Mouse (Mus musculus): ENCODE results near the gene Sh3pxd2b. TPM values are rescaled to one million over a fixed set of nuclear protein-coding genes. Genes with fewer than 3 reads are reported as not detected.
A peak's percentile ranks its signal among the peaks of the same experiment; 100 is the strongest.

Sh3pxd2b gene
- total RNA-seq (2017) = 1.5 and 1.6 TPM in 2 replicates

- no peak for ATAC-seq (replicated peaks in 1 of 2; ENCODE audit: insufficient read depth in 1 of 2, low FRiP score in 2 of 2, low TSS enrichment in 1 of 2, low read depth in 1 of 2, poor library complexity in 2 of 2, severe bottlenecking in 2 of 2)
Measured at GRCm38 (mm10) chr11:32347607-32348432, at the start of gene Sh3pxd2b. Gene Sh3pxd2b, plus strand, starts transcription at chr11:32347820.

DNA sequence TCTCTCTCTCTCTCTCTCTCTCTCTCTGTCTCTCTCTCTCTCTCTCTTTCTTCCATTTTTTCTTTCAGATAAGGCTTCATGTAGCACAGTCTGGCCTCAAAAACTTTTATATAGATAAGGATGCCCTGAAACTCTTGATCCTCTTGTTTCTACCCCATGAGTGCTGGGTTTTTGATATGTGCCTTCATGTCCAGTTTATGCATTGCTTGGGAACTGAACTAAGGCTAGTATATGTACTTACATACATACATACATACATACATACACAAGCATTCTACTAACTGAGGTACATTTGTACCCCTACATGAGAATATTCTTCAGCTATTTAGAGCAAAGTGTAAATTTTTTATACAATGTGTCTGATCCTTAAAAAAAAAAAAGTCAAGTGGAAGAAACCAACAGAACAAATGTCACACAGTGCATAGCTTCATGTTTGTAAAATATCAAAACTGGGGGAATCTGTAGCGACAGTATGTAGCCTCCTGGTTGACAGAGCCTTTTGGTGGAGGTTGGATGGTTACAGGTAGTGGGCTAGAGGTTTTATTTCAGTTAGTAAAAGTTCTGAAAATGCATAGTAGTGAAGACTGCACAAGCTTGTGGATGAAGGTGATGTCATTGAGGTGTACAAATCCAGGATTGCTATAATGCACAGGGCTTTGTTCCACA is 49.6 kb upstream of the Sh3pxd2b start:
- no peak for ATAC-seq (replicated peaks in 1 of 2; ENCODE audit: insufficient read depth in 1 of 2, low FRiP score in 2 of 2, low TSS enrichment in 1 of 2, low read depth in 1 of 2, poor library complexity in 2 of 2, severe bottlenecking in 2 of 2)

DNA sequence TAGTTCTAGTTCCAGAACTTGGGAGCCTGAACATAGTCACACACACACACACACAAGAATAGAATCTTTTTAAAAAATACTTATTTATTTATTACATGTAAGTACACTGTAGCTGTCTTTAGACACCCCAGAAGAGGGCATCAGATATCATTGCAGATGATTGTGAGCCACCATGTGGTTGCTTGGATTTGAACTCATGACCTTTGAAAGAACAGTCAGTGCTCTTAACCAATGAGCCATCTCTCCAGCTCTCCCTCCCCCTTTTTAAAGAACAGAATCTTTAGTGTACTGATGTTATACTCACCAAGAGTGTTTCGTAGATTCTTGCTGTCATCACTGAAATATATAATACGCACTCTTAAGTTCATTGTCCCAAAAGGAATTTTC is 49.1 kb upstream of the Sh3pxd2b start:
- ATAC-seq (replicated peaks in 1 of 2; ENCODE audit: insufficient read depth in 1 of 2, low FRiP score in 2 of 2, low TSS enrichment in 1 of 2, low read depth in 1 of 2, poor library complexity in 2 of 2, severe bottlenecking in 2 of 2) = no peak

DNA sequence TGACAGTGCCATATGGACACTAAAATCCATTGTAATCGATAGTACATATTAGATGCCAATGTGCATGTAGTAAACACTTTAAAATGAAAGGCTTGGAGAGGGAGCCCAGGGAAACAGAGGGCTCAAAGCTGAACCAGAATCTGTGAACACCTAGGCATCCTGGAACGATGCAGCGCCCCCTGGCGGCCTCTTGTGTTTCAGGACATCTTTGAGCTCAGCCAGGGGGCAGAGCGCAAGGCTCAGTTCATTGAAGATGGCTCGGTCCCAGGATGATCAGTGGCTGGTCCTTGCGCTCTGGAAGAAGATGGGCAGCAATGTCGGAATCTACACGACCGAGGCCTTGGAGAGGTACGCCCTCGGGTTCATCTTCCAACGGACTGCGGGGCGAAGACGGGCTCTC is 47.8 kb upstream of the Sh3pxd2b start, which contains the start of gene Hbq1a:
Hbq1a (plus strand) TSS at position 205 of the 400 bp plus-strand sequence.
- peak; percentile 61 to 76 for ATAC-seq (replicated peaks in 1 of 2; ENCODE audit: insufficient read depth in 1 of 2, low FRiP score in 2 of 2, low TSS enrichment in 1 of 2, low read depth in 1 of 2, poor library complexity in 2 of 2, severe bottlenecking in 2 of 2)

DNA sequence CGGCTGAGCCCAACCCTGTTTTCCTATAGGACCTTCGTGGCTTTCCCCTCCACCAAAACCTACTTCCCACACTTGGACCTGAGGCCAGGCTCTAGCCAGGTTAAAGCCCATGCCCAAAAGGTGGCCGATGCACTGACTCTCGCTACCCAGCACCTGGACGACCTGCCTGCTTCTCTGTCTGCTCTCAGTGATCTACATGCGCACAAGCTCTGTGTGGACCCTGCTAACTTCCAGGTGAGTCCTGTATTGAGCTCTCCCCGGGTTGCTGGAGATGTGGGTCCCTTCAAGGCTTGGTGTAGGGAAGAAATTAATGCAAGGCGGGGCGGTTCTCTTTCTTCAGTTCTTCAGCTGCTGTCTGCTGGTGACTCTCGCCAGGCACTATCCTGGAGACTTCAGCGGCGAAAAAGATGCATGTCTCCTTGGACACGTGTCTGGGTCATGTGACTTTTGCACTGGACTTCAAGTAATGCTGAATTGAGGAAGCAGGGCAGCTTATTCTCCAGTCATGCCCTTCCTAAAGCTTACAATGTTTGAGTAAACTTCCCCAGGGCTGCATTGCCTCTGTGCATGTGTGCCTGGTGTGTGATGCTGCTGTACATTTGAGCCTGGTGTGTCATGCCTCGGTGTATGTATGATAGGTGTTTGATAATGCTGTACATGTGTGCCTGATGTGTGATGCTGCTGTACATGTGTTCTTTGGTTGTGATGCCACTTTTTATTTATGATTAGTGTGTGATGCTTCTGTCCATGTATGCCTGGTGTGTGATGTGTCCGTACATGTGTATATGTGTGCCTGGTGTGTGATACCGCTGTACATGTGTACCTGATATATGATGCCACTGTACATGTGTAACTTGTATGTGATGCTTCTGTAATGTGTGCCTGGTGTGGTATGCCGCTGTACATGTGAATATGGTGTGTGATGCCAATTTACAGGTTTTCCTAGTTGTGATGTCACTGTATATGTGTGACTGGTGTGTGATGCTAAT is 47.0 kb upstream of the Sh3pxd2b start:
- peak; percentile 20 to 23 for ATAC-seq (replicated peaks in 1 of 2; ENCODE audit: insufficient read depth in 1 of 2, low FRiP score in 2 of 2, low TSS enrichment in 1 of 2, low read depth in 1 of 2, poor library complexity in 2 of 2, severe bottlenecking in 2 of 2)

DNA sequence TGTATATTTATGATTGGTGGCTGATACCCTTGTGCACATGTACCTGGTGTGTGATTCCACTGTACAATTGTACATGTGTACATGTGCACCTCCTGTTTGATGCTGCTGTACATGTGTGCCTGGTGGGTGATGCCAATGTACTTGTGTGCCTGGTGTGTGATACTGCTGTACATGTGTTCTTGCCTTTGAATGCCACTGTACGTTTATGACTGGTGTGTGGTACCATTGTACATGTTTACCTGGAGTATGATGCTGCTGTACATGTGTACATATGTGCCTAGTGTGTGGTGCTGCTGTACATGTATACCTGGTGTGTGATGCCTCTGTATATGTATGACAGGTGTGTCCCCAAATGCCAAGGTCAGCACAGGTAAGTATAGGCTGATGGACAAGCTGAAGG is 46.1 kb upstream of the Sh3pxd2b start:
- no peak for ATAC-seq (replicated peaks in 1 of 2; ENCODE audit: insufficient read depth in 1 of 2, low FRiP score in 2 of 2, low TSS enrichment in 1 of 2, low read depth in 1 of 2, poor library complexity in 2 of 2, severe bottlenecking in 2 of 2)

GRCm38 (mm10) chr11:32302824-32303419 is 44.7 kb upstream of the Sh3pxd2b start:
- ATAC-seq (replicated peaks in 1 of 2; ENCODE audit: insufficient read depth in 1 of 2, low FRiP score in 2 of 2, low TSS enrichment in 1 of 2, low read depth in 1 of 2, poor library complexity in 2 of 2, severe bottlenecking in 2 of 2) = no peak

GRCm38 (mm10) chr11:32303455-32303854 is 44.2 kb upstream of the Sh3pxd2b start:
- no peak for ATAC-seq (replicated peaks in 1 of 2; ENCODE audit: insufficient read depth in 1 of 2, low FRiP score in 2 of 2, low TSS enrichment in 1 of 2, low read depth in 1 of 2, poor library complexity in 2 of 2, severe bottlenecking in 2 of 2)

DNA sequence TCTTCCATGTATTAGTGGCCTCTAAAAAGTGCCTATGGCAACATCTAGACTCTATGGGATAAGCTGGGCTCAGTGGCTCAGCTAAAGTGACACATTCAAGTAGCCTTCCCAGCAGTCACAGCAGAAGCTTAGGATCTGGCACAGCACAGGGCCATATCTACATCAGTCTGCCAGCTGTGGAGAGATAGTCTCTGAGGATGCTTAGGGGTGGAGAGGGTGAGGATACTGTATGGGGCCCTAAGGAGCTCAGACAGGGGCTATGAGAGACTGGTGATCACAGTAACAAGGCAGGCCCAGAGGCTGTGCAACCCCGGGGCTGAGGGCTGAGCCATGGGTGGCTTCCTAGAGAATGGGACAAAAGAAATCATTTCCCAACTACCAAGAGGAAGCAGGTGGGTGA is 40.6 kb upstream of the Sh3pxd2b start:
- ATAC-seq (replicated peaks in 1 of 2; ENCODE audit: insufficient read depth in 1 of 2, low FRiP score in 2 of 2, low TSS enrichment in 1 of 2, low read depth in 1 of 2, poor library complexity in 2 of 2, severe bottlenecking in 2 of 2) = no peak

DNA sequence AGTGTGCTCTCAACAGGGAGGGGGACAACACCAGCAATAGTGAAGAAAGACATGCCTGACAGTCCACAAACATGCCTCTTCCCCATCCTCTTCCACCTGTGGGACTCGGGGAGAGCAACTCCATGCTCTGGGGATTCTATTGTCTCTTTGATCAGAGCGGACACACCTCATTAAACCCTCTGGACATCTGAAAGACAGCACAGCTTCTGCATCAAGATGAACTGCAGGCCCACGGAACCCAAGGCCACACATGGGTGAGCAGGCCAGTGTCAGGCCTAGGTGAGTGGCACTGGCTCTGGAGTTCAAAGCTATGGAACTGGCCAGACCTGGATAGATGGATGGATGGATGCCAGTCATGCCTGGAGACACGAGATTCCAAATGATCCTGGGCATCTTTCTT is 38.2 kb upstream of the Sh3pxd2b start:
- ATAC-seq (replicated peaks in 1 of 2; ENCODE audit: insufficient read depth in 1 of 2, low FRiP score in 2 of 2, low TSS enrichment in 1 of 2, low read depth in 1 of 2, poor library complexity in 2 of 2, severe bottlenecking in 2 of 2) = no peak

DNA sequence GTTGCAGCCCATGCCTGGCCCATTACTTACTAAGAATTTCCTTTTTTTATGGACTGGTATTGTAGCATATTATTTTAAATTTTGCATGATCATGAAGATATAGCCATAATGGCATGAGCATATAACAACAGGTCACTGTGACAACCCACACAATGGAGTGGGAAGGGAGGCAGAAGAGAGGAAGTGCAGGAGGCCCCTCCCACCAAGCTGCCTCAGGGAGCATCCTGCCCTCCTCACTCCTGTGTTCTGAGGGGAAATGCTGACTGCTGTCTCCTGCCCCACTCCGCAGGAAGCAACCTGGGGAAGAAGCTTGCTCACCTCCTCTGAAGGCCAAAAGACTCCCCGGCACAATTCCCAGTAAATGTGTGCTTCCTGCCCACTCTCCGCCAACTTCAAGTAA is 37.7 kb upstream of the Sh3pxd2b start:
- ATAC-seq (replicated peaks in 1 of 2; ENCODE audit: insufficient read depth in 1 of 2, low FRiP score in 2 of 2, low TSS enrichment in 1 of 2, low read depth in 1 of 2, poor library complexity in 2 of 2, severe bottlenecking in 2 of 2) = no peak

DNA sequence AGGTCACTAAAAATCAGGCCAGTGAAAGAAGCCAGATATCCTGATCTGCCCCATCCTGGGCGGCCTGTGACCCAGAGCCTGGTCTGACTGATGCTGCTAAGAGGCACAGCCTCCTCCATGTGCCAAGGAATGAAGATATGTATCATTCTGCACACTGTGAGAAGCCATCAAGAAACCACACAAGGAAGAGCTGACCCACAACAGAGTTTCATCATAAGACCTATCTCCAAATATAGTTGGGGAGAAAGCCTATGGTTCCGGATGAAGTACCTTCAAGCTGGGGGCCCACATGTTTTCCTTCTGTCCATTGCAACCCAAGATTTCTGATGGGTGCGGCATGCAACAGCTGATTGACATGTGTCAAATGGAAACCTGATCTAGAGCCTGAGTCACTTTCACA is 31.6 kb upstream of the Sh3pxd2b start:
- ATAC-seq (replicated peaks in 1 of 2; ENCODE audit: insufficient read depth in 1 of 2, low FRiP score in 2 of 2, low TSS enrichment in 1 of 2, low read depth in 1 of 2, poor library complexity in 2 of 2, severe bottlenecking in 2 of 2) = no peak

DNA sequence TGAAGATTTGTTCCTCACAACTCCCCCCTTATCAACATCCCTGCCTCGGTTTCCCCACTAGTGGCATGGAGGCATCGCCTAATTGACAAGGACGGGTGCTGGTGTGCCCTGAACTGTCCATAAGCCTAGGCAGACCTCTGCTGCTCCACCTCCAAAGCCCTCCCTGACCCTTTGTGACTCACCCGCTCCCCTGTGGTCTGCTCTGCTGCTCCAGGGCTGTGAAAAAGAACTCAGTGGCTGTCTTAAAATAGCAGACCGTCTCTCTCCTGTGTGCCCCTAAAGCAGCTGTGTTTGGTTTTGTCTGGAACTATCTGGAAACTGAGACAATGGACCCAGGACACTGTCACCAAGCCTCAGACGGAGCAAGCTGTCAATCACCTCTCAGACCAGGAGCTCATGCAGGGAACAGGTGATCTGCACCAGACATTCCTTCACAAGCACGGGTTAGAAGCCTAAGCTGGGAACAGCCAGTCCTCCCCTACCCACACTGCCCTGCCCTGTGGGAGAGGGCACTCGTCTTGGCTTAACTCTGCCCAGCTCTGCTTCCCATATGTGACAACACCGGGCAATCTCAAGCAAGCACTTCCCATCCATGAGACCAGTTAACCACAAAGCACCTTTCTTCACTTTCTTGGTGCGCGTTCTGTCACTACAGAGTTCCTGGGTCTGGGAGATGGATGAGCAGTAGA is 27.0 kb upstream of the Sh3pxd2b start:
- no peak; a peak in 1 of 4 replicates for ATAC-seq (replicated peaks in 1 of 2; ENCODE audit: insufficient read depth in 1 of 2, low FRiP score in 2 of 2, low TSS enrichment in 1 of 2, low read depth in 1 of 2, poor library complexity in 2 of 2, severe bottlenecking in 2 of 2)

DNA sequence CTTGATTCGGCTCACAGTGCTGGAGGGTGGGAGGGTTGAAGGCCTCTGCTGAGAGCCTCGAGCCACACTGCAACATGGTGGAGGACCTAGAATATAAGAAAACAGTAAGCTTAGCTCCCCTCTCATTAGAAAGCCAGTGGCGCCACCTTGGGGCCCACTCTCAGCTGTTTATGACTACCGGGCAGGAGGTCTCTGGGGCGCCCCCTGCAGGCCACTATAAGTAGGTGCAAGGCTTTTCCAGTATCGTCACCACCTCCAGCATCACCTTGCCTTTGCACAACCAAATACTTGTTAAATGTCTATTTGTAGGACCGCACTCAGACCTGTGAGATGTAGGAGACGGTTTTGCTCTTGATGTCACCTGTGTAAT is 26.4 kb upstream of the Sh3pxd2b start:
- ATAC-seq (replicated peaks in 1 of 2; ENCODE audit: insufficient read depth in 1 of 2, low FRiP score in 2 of 2, low TSS enrichment in 1 of 2, low read depth in 1 of 2, poor library complexity in 2 of 2, severe bottlenecking in 2 of 2) = peak; percentile 57 to 70

DNA sequence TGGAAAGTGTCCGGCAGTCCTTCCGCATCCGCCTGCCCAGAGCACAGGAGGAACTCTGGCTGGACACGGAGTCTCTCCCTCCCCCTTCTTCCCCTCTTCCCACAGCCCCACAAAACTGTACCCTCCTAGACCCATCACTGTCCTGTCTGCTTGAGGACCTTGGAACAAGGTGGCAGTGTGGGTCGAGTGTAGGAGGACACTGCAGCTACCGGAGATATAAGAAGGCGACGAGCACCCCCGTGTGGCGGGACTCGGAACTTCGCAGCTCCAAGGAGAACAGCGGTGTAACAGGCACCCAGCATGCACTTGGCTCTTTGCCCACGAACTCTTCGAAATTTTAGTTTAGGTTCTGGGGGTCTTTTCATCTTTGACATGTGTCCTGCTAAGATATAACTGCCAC is 23.0 kb upstream of the Sh3pxd2b start:
- ATAC-seq (replicated peaks in 1 of 2; ENCODE audit: insufficient read depth in 1 of 2, low FRiP score in 2 of 2, low TSS enrichment in 1 of 2, low read depth in 1 of 2, poor library complexity in 2 of 2, severe bottlenecking in 2 of 2) = peak; percentile 89 to 90

- peak; percentile 29 to 32; a peak in 2 of 4 replicates for ATAC-seq (replicated peaks in 1 of 2; ENCODE audit: insufficient read depth in 1 of 2, low FRiP score in 2 of 2, low TSS enrichment in 1 of 2, low read depth in 1 of 2, poor library complexity in 2 of 2, severe bottlenecking in 2 of 2)
Measured at GRCm38 (mm10) chr11:32331075-32331474, 16.5 kb upstream of the Sh3pxd2b start.

DNA sequence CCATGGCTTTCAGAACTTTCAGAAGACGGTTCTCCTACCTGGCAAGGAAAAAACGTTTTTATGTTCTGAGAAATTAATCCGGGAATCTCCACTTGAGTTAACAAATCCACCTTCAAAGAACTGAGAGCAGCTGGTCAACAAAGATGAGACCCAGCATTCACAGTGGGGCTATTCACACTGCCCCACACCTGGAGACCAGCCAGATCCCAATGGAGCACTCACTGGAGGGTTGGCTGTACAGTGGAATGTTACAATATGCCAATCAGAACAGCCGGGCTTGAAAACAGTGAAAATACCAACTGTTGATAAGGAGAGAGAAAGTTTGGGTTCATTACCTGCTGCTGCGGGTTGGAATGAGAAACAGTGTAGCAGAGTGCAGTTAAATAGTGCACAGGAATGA is 15.8 kb upstream of the Sh3pxd2b start:
- no peak for ATAC-seq (replicated peaks in 1 of 2; ENCODE audit: insufficient read depth in 1 of 2, low FRiP score in 2 of 2, low TSS enrichment in 1 of 2, low read depth in 1 of 2, poor library complexity in 2 of 2, severe bottlenecking in 2 of 2)

All from hematopoietic stem cell, adult 5-6 weeks (primary cell).